Mouse (Mus musculus) brain, embryonic 14.5 days (tissue): ENCODE measurements around the gene Sept1. TPM values are rescaled to one million over a fixed set of nuclear protein-coding genes. Genes with fewer than 3 reads are reported as not detected.

Experiments
- DNase-seq: peaks from one replicate; pipeline ENCODE4 v3.0.0-alpha.2; 2011; ENCODE audit warnings: low read depth
- CTCF ChIP-seq: fragments of 200-500 bp; IDR thresholded peaks from 2 replicates; pipeline ENCODE4 v1.5.1; 2012; ENCODE audit warnings: inconsistent platforms, mild to moderate bottlenecking, moderate library complexity, borderline replicate concordance; ENCODE audit not compliant: insufficient read depth, insufficient read length; ENCODE audit errors: extremely low read depth
- POLR2A ChIP-seq: fragments of 200-500 bp; IDR thresholded peaks from 2 replicates; pipeline ENCODE4 v1.6.1; 2012; ENCODE audit warnings: mild to moderate bottlenecking, inconsistent platforms, borderline replicate concordance; ENCODE audit not compliant: poor library complexity, insufficient read depth, insufficient read length, severe bottlenecking; ENCODE audit errors: extremely low read depth
- polyA plus RNA-seq: library from polyadenylated mRNA; depleted of rRNA; stranded (reverse); fragments of >200 nt; gene quantifications from 2 replicates; pipeline ENCODE4 v1.2.3, GENCODE M21; 2012

Gene Sept1
- polyA plus RNA-seq, 1 experiment, result 19.4 TPM

- TF ChIP-seq POLR2A (no peak), CTCF (peak; percentile 88)
- DNase-seq, result peak; percentile 69
Observed at GRCm38 (mm10) chr7:127214981-127215871, 17.7 kb downstream of the Sept1 start.

GRCm38 (mm10) chr7:127214521-127214920 lies 18.4 kb downstream of the Sept1 start:
- no peak for DNase-seq
- TF ChIP-seq CTCF (no peak), POLR2A (no peak)

GRCm38 (mm10) chr7:127213930-127214329 lies 19.0 kb downstream of the Sept1 start:
- no peak for DNase-seq
- TF ChIP-seq CTCF, result no peak
- no peak for TF ChIP-seq POLR2A

GRCm38 (mm10) chr7:127213485-127213884 lies 19.4 kb downstream of the Sept1 start:
- TF ChIP-seq POLR2A (no peak), CTCF (peak; percentile 69; the same call in 1 of the 2 replicates)
- peak; percentile 22 for DNase-seq

- TF ChIP-seq POLR2A, result no peak
- no peak for DNase-seq
Observed at GRCm38 (mm10) chr7:127212432-127213250, 20.3 kb downstream of the Sept1 start.

GRCm38 (mm10) chr7:127211014-127211745 lies 21.8 kb downstream of the Sept1 start:
- TF ChIP-seq POLR2A (no peak), CTCF (no peak)
- DNase-seq, result no peak

- TF ChIP-seq POLR2A (no peak), CTCF (no peak)
- no peak for DNase-seq
Observed at GRCm38 (mm10) chr7:127210266-127210665, 22.7 kb downstream of the Sept1 start.

GRCm38 (mm10) chr7:127209851-127210250 lies 23.1 kb downstream of the Sept1 start:
- TF ChIP-seq POLR2A, result no peak

GRCm38 (mm10) chr7:127208553-127209438 lies 24.1 kb downstream of the Sept1 start, which contains the start of gene Mylpf:
Gene Mylpf (plus strand): TSS chr7:127208890.
- DNase-seq, result peak; percentile 100
- TF ChIP-seq POLR2A, result peak; percentile 77
- peak; percentile 56; the same call in 1 of the 2 replicates for TF ChIP-seq CTCF

More at GRCm38 (mm10) chr7:127209851-127210250, 23.1 kb downstream of the Sept1 start:
- DNase-seq, result no peak

- TF ChIP-seq POLR2A (no peak), CTCF (no peak)
Observed at GRCm38 (mm10) chr7:127208295-127208552, 24.7 kb downstream of the Sept1 start, which contains the start of gene Tbc1d10b. Gene Tbc1d10b (minus strand): TSS chr7:127208468.

More at GRCm38 (mm10) chr7:127208295-127208552, 24.7 kb downstream of the Sept1 start, which contains the start of gene Tbc1d10b:
- DNase-seq, result no peak
